Mouse (Mus musculus) thymus, adult 2 months (tissue): Measurements from ENCODE around the gene Stmn1.

ENCODE experiments used
- CTCF ChIP-seq: fragments of 200-500 bp; IDR thresholded peaks from 2 replicates; pipeline ENCODE4 v1.5.1; 2012; ENCODE audit warnings: mild to moderate bottlenecking, control low read depth, low read length, moderate library complexity, borderline replicate concordance; ENCODE audit not compliant: control insufficient read depth, poor library complexity, insufficient read depth; ENCODE audit errors: extremely low read depth
- POLR2A ChIP-seq: fragments of 200-500 bp; IDR thresholded peaks from 2 replicates; pipeline ENCODE4 v1.6.1; 2012; ENCODE audit warnings: mild to moderate bottlenecking, low read length, control low read depth, moderate library complexity; ENCODE audit not compliant: control insufficient read depth, poor library complexity, insufficient read depth; ENCODE audit errors: extremely low read depth

DNA sequence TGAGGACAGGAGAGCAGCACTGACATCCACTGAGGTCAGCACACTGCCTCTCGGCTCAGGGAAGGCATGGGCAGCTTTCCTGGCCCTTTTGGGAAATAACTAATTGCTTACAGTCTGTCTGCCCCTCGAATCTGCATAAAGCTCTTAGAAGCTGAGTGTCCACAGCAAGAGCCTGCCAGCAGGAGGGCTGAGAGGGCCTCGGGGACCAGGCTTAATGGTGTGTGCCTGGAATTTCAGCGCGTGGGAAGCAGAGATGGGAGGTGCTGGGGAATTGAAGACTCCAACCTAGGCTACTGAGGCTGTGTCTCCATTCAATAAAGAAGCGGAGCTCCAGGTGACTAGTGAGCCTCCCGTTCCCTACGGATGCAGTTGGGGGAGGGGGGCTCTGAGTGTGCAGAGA is 6.1 kb downstream of the Stmn1 start:
- TF ChIP-seq CTCF (no peak), POLR2A (no peak)
